Mouse (Mus musculus) cerebellum, adult 18-20 months (tissue): ENCODE measurements around the gene Tecpr1.

Experiments
- DNase-seq, 2 experiments: peaks; one replicate each; pipeline ENCODE4 v3.0.0; 2021

The Tecpr1 gene

GRCm38 (mm10) chr5:144223503-144223862 is at the start of gene Tecpr1:
Gene Tecpr1 (minus strand): TSS chr5:144223615.
- peak; percentile 97 to 98 for DNase-seq

- no peak for DNase-seq
Measured at GRCm38 (mm10) chr5:144271772-144272171, 48.4 kb upstream of the Tecpr1 start.

GRCm38 (mm10) chr5:144271118-144271517 is 47.7 kb upstream of the Tecpr1 start:
- no peak for DNase-seq

- DNase-seq, result no peak
Measured at GRCm38 (mm10) chr5:144270420-144270819, 47.0 kb upstream of the Tecpr1 start.

- DNase-seq, result no peak
Measured at GRCm38 (mm10) chr5:144269926-144270325, 46.5 kb upstream of the Tecpr1 start.

GRCm38 (mm10) chr5:144267535-144268241 is 44.3 kb upstream of the Tecpr1 start:
- peak in 1 of 2 experiments; percentile 41 for DNase-seq

- DNase-seq, result no peak
Measured at GRCm38 (mm10) chr5:144263496-144263895, 40.1 kb upstream of the Tecpr1 start.

- no peak for DNase-seq
Measured at GRCm38 (mm10) chr5:144263082-144263481, 39.7 kb upstream of the Tecpr1 start.

GRCm38 (mm10) chr5:144261829-144262228 is 38.4 kb upstream of the Tecpr1 start:
- no peak for DNase-seq

- DNase-seq, result no peak
Measured at GRCm38 (mm10) chr5:144261309-144261708, 37.9 kb upstream of the Tecpr1 start.

GRCm38 (mm10) chr5:144260464-144260863 is 37.0 kb upstream of the Tecpr1 start:
- no peak for DNase-seq

GRCm38 (mm10) chr5:144259228-144259627 is 35.8 kb upstream of the Tecpr1 start:
- DNase-seq, result no peak

GRCm38 (mm10) chr5:144258687-144259086 is 35.3 kb upstream of the Tecpr1 start:
- no peak for DNase-seq

- DNase-seq, result no peak
Measured at GRCm38 (mm10) chr5:144258131-144258611, 34.8 kb upstream of the Tecpr1 start.

- DNase-seq, result no peak
Measured at GRCm38 (mm10) chr5:144257451-144258110, 34.2 kb upstream of the Tecpr1 start.

- no peak for DNase-seq
Measured at GRCm38 (mm10) chr5:144256888-144257287, 33.5 kb upstream of the Tecpr1 start.

- DNase-seq, result no peak
Measured at GRCm38 (mm10) chr5:144256541-144256870, 33.1 kb upstream of the Tecpr1 start.

- peak; percentile 41 to 46 for DNase-seq
Measured at GRCm38 (mm10) chr5:144255632-144256540, 32.5 kb upstream of the Tecpr1 start.

GRCm38 (mm10) chr5:144254811-144255631 is 31.6 kb upstream of the Tecpr1 start:
- DNase-seq, result peak; percentile 82 to 89

GRCm38 (mm10) chr5:144254122-144254810 is 30.9 kb upstream of the Tecpr1 start:
- DNase-seq, result no peak

GRCm38 (mm10) chr5:144253212-144253611 is 29.8 kb upstream of the Tecpr1 start:
- no peak for DNase-seq
